Mouse (Mus musculus): ENCODE measurements around the gene Ilf3.

- no peak for TF ChIP-seq CTCF (IDR thresholded peaks at IDR 0.05; ENCODE audit: low read depth, low read length)
- TF ChIP-seq POLR2A (IDR thresholded peaks at IDR 0.05; ENCODE audit: extremely low read depth, insufficient read depth, low read length) = no peak
Observed at GRCm38 (mm10) chr9:21432066-21432465, 64.4 kb downstream of the Ilf3 start.
